Mouse (Mus musculus) midbrain, embryonic 13.5 days (tissue): ENCODE measurements at regions not wholly inside any gene's neighbourhood (a gene's known extent, or its start where the extent isn't known, plus 50 kb on each side); places are given as distances from the start of the nearest gene placed in this dataset.
A peak's percentile ranks its signal among the peaks of the same experiment; 100 is the strongest.

Source experiments
- ATAC-seq: fragments of 200-750 bp; cut with Nextera tagmentation; 2 replicates; pipeline ENCODE4 v1.8.0; 2017; ENCODE audit warnings: mild to moderate bottlenecking, moderate TSS enrichment, moderate library complexity
- H3K27ac ChIP-seq: fragments of 300-500 bp; sonication (generic); 2 replicates; pipeline ENCODE4 v1.5.1; 2015; ENCODE audit warnings: inconsistent platforms, mild to moderate bottlenecking, moderate library complexity
- H3K27me3 ChIP-seq: fragments of 300-500 bp; sonication (generic); 2 replicates; pipeline ENCODE4 v1.6.1; 2015; ENCODE audit warnings: mild to moderate bottlenecking, inconsistent platforms
- H3K36me3 ChIP-seq: fragments of 300-500 bp; sonication (generic); 2 replicates; pipeline ENCODE4 v1.6.1; 2015; ENCODE audit warnings: mild to moderate bottlenecking, inconsistent platforms
- H3K4me1 ChIP-seq: fragments of 300-500 bp; sonication (generic); replicated peaks from 2 replicates; pipeline ENCODE4 v1.6.1; 2015; ENCODE audit warnings: inconsistent platforms
- H3K4me2 ChIP-seq: fragments of 300-500 bp; sonication (generic); replicated peaks from 2 replicates; pipeline ENCODE4 v1.6.1; 2015; ENCODE audit warnings: moderate library complexity, mild to moderate bottlenecking, inconsistent platforms
- H3K4me3 ChIP-seq: fragments of 300-500 bp; sonication (generic); replicated peaks from 2 replicates; pipeline ENCODE4 v1.5.1; 2015; ENCODE audit warnings: mild to moderate bottlenecking, inconsistent platforms
- H3K9ac ChIP-seq: fragments of 300-500 bp; sonication (generic); replicated peaks from 2 replicates; pipeline ENCODE4 v1.6.1; 2015; ENCODE audit warnings: mild to moderate bottlenecking, inconsistent platforms
- H3K9me3 ChIP-seq: fragments of 300-500 bp; sonication (generic); 2 replicates; pipeline ENCODE4 v1.6.1; 2016; ENCODE audit warnings: mild to moderate bottlenecking, inconsistent platforms
- WGBS: fragments of 180-500 bp; shearing (Covaris S2); methylation state at CpG from one replicate; pipeline ENCODE4 v1.1.7; 2015; 5-methylcytosine and 5-hydroxymethylcytosine counted together

- Histone ChIP-seq H3K9ac (no peak overlapping the region), H3K36me3 (no peaks in the 10 kb centered on the region), H3K9me3 (no peaks in the 10 kb centered on the region), H3K4me2 (no peak overlapping the region), H3K27me3 (no peaks in the 10 kb centered on the region), H3K27ac (no peak overlapping the region), H3K4me3 (no peak overlapping the region), H3K4me1 (no peaks in the 10 kb centered on the region)
- 66% methylated on average over 1 of the region's 1 CpGs for WGBS
- ATAC-seq, result no peak
These were observed 326.8 kb upstream of the Zfp703 start for GRCm38 (mm10) chr8:26650287-26650686.

GRCm38 (mm10) chr8:26655897-26656296, 321.2 kb upstream of the Zfp703 start:
- no peak overlapping the region for H3K9ac ChIP-seq
- no peak overlapping the region for H3K27ac ChIP-seq
- no peak overlapping the region for H3K4me3 ChIP-seq
- H3K4me2 ChIP-seq, result no peak overlapping the region
- no peaks in the 10 kb centered on the region for H3K27me3 ChIP-seq
- no peaks in the 10 kb centered on the region for H3K4me1 ChIP-seq
- ATAC-seq, result no peak
- WGBS, result 78% methylated on average over 8 of the region's 8 CpGs
- H3K9me3 ChIP-seq, result no peaks in the 10 kb centered on the region
- no peaks in the 10 kb centered on the region for H3K36me3 ChIP-seq

- no peak overlapping the region for H3K4me3 ChIP-seq
- H3K9ac ChIP-seq, result no peak overlapping the region
- no peaks in the 10 kb centered on the region for H3K27me3 ChIP-seq
- 87% methylated on average over 13 of the region's 13 CpGs for WGBS
- H3K9me3 ChIP-seq, result no peaks in the 10 kb centered on the region
- no peak for ATAC-seq
- no peaks in the 10 kb centered on the region for H3K36me3 ChIP-seq
- no peak overlapping the region for H3K27ac ChIP-seq
- no peak overlapping the region for H3K4me2 ChIP-seq
- no peaks in the 10 kb centered on the region for H3K4me1 ChIP-seq
These were observed 320.6 kb upstream of the Zfp703 start for GRCm38 (mm10) chr8:26656310-26657075.

GRCm38 (mm10) chr8:26659381-26659780, 317.7 kb upstream of the Zfp703 start:
- Histone ChIP-seq H3K4me3 (no peak overlapping the region), H3K27ac (no peak overlapping the region), H3K9ac (no peak overlapping the region), H3K4me2 (no peak overlapping the region), H3K27me3 (no peaks in the 10 kb centered on the region), H3K36me3 (no peaks in the 10 kb centered on the region), H3K9me3 (no peaks in the 10 kb centered on the region), H3K4me1 (no peaks in the 10 kb centered on the region)
- 45% methylated on average over 1 of the region's 1 CpGs for WGBS
- no peak for ATAC-seq

- H3K4me3 ChIP-seq, result no peak overlapping the region
- H3K27ac ChIP-seq, result no peak overlapping the region
- no peaks in the 10 kb centered on the region for H3K36me3 ChIP-seq
- H3K9ac ChIP-seq, result no peak overlapping the region
- H3K9me3 ChIP-seq, result no peaks in the 10 kb centered on the region
- H3K4me2 ChIP-seq, result no peak overlapping the region
- no peak for ATAC-seq
- 0 out of 2 replicates have a peak, but pooled peaks cover 6% of the 10 kb centered on the region for H3K4me1 ChIP-seq
- H3K27me3 ChIP-seq, result no peaks in the 10 kb centered on the region
- WGBS, result 83% methylated on average over 3 of the region's 3 CpGs
These were observed 307.6 kb upstream of the Zfp703 start for GRCm38 (mm10) chr8:26669541-26669940.

GRCm38 (mm10) chr8:26672486-26673395, 304.4 kb upstream of the Zfp703 start:
- Histone ChIP-seq H3K4me3 (no peak overlapping the region), H3K36me3 (no peaks in the 10 kb centered on the region), H3K27ac (no peak overlapping the region), H3K4me1 (peaks cover 8% of the 10 kb centered on the region; the same call in 1 of the 2 replicates), H3K9me3 (no peaks in the 10 kb centered on the region), H3K9ac (no peak overlapping the region), H3K27me3 (no peaks in the 10 kb centered on the region), H3K4me2 (no peak overlapping the region)
- no peak for ATAC-seq
- 52% methylated on average over 9 of the region's 9 CpGs for WGBS

GRCm38 (mm10) chr8:26677584-26678138, 299.5 kb upstream of the Zfp703 start:
- no peak overlapping the region for H3K4me2 ChIP-seq
- H3K36me3 ChIP-seq, result no peaks in the 10 kb centered on the region
- no peaks in the 10 kb centered on the region for H3K9me3 ChIP-seq
- peak; percentile 43; the same call in 1 of the 2 replicates for ATAC-seq
- WGBS, result 69% methylated on average over 18 of the region's 18 CpGs
- no peak overlapping the region for H3K9ac ChIP-seq
- peaks cover 9% of the 10 kb centered on the region; the same call in 1 of the 2 replicates for H3K4me1 ChIP-seq
- no peak overlapping the region for H3K27ac ChIP-seq
- H3K4me3 ChIP-seq, result no peak overlapping the region
- H3K27me3 ChIP-seq, result no peaks in the 10 kb centered on the region

GRCm38 (mm10) chr8:26680891-26681381, 296.2 kb upstream of the Zfp703 start:
- Histone ChIP-seq H3K4me3 (no peak overlapping the region), H3K36me3 (no peaks in the 10 kb centered on the region), H3K27me3 (no peaks in the 10 kb centered on the region), H3K9me3 (no peaks in the 10 kb centered on the region), H3K4me2 (no peak overlapping the region), H3K9ac (no peak overlapping the region), H3K4me1 (peaks cover 3% of the 10 kb centered on the region; the same call in 1 of the 2 replicates), H3K27ac (no peak overlapping the region)
- ATAC-seq, result no peak
- WGBS, result 82% methylated on average over 11 of the region's 11 CpGs

- H3K27ac ChIP-seq, result no peak overlapping the region
- H3K4me1 ChIP-seq, result peaks cover 19% of the 10 kb centered on the region
- no peak overlapping the region for H3K4me2 ChIP-seq
- no peaks in the 10 kb centered on the region for H3K27me3 ChIP-seq
- H3K9me3 ChIP-seq, result no peaks in the 10 kb centered on the region
- no peak overlapping the region for H3K9ac ChIP-seq
- no peaks in the 10 kb centered on the region for H3K36me3 ChIP-seq
- H3K4me3 ChIP-seq, result no peak overlapping the region
- ATAC-seq, result peak; percentile 68; the same call in 1 of the 2 replicates
These were observed 290.0 kb upstream of the Zfp703 start for GRCm38 (mm10) chr8:26687146-26687545.

- Histone ChIP-seq H3K27me3 (no peaks in the 10 kb centered on the region), H3K9me3 (no peaks in the 10 kb centered on the region), H3K4me2 (no peak overlapping the region), H3K36me3 (no peaks in the 10 kb centered on the region), H3K9ac (no peak overlapping the region), H3K27ac (no peak overlapping the region), H3K4me3 (no peak overlapping the region), H3K4me1 (peaks cover 19% of the 10 kb centered on the region)
- ATAC-seq, result no peak
- WGBS, result 84% methylated on average over 4 of the region's 4 CpGs
These were observed 289.1 kb upstream of the Zfp703 start for GRCm38 (mm10) chr8:26688035-26688434.

GRCm38 (mm10) chr8:26688745-26689478, 288.2 kb upstream of the Zfp703 start:
- Histone ChIP-seq H3K4me1 (peaks cover 19% of the 10 kb centered on the region), H3K27me3 (no peaks in the 10 kb centered on the region), H3K9ac (no peak overlapping the region), H3K4me3 (no peak overlapping the region), H3K36me3 (no peaks in the 10 kb centered on the region), H3K4me2 (no peak overlapping the region), H3K9me3 (no peaks in the 10 kb centered on the region), H3K27ac (no peak overlapping the region)
- ATAC-seq, result 0 out of 2 replicates have a peak, but pooled peaks have one; percentile 29
- 79% methylated on average over 5 of the region's 5 CpGs for WGBS
